Mouse (Mus musculus) c-Kit-positive CD71-negative TER-119-negative erythroid progenitor cells, embryonic 14.5 days (primary cell): Measurements from ENCODE around the gene Lgals2.
"Not testable (repeated sequence)": the region's sequence is repeated elsewhere in the genome, so short reads cannot be mapped to it uniquely, and the experiment has no call there.

ENCODE experiments used
- DNase-seq: peaks from one replicate; pipeline ENCODE4 v3.0.0-alpha.2; 2013; ENCODE audit warnings: low read depth

Lgals2 gene

DNA sequence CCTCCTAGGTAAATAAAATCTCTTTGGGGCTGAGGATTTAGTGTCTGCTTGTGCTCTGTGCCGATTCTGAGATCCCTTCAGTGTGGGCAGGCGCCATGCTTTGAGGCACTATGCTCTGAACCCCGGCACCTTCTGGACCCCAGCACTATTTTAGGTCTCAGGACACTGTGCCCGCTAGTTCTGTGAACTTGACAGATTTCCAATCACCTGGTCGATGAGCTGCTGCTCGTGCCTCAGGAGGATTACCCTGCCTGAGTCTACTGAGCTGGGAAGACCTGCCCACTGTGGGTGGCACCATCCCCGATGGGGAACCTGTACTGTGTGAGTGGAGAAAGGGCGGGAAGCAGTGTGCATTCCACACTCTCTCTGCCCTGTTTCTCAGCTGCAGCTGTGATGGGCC lies 19.7 kb upstream of the Lgals2 start:
- no peak for DNase-seq

DNA sequence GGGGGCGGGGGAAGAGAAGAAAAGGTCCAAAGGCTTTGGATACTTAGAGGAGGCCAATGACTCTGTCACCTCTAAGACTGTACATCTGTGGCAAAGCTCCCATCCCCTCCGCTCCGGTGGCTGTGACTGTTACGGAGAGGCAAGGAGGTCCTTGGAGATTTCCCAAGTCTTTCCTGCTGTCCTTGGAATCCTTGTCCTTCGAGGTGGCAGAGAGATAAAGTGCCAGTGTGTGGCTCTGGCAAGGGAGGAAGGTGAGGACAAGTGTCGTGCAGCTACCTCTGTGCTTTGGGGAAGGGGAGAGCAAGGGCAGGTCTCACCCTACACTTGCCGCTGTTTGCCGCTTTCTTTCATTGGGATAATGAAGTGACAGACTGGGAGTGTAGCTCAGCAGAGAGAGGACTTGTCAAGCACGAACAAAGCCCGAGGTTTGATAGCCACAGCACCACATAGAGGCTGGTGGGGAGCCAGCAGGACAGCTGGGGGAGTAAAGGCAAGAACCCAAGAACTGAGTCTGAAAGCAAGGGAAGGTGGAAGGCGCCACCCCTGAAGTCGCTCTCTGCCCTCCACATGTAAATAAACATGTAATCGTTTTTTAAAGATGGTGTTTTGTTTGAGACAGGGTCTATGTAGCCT lies 18.6 kb upstream of the Lgals2 start:
- no peak for DNase-seq

DNA sequence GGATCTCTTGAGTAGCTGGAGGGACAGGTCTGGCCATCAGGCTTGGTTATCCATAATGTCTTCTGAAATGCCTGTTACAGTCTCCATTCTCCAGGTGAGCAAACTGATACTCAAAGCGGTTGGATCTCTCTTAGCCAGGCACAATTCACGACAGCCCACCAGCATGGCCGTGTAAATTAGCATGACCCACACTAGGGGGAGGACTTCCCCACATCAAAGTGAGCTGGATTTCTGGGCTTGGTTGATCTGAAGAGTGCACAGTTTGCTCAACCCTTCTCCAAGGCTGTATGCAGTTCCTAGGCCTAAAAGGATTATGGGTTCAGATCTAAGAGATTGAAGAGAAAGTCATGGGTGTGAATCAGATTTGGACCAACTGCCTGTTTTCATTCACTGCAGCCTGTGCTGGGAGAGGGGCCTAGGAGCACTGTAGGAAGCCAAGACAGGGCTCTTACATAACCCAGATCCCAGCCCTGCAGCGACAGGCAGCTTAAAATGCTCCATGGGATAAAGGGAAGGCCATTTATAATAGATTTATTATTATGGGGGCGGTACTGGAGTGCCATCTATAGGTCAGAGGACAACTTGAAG lies 16.8 kb upstream of the Lgals2 start:
- no peak for DNase-seq

DNA sequence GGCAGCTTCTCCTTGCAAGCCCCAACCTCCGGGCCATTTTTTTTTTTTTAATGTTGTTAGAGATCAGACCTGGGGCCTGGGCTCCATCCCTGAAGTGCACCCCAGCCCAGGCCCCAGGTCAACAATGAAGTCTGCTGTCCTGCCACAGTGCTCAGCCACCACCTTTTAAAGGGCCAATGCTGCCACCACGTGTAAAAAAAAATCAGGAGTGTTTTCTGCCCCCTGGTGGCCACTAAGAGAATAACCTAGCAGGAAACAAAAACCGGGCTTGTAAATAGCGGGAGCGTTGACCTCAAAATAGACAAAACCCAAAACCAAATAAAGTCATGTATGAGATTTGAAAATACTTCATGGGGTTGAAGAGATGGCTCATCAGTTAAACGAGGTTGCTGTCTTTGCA lies 14.4 kb upstream of the Lgals2 start:
- DNase-seq: peak; percentile 53

DNA sequence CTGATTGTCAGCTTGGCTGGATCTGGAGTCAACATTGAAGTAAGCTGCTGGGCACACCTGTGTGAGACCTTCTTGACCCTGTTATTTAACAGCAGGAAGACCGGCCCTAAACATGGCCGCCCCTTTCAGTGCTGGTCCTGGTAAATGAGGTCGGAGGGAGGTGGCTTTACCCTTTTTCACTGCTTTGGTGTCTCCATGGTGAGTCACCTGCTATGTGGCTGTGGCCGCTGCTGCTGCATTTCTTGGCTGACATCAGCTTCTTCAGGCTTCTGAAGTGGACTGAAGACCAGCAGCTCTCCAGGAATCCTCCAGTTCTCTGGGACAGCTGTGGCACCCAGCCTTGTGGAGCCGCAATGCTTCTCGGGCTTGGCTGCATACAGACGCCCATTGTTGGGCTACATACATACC lies 13.5 kb upstream of the Lgals2 start:
- DNase-seq: no peak

DNA sequence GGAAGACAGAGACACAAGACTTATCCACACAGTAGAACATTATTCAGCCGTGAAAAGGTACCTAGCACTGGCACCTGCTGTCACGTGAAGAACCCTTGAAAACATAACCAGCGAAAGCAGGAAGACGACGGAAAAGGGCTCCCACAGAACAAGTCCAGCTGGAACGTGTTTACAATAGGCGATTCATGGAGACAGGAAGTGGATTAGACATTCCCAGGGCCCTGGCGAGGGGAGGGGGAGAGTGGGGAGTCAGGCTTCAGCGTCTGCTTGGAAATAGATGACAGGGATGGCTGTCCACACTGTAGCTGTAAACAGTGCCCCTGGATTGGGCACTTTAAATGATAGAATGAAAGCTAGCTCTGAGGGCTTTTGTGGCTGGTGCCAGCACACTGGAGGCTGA lies 13.1 kb upstream of the Lgals2 start:
- DNase-seq: no peak

DNA sequence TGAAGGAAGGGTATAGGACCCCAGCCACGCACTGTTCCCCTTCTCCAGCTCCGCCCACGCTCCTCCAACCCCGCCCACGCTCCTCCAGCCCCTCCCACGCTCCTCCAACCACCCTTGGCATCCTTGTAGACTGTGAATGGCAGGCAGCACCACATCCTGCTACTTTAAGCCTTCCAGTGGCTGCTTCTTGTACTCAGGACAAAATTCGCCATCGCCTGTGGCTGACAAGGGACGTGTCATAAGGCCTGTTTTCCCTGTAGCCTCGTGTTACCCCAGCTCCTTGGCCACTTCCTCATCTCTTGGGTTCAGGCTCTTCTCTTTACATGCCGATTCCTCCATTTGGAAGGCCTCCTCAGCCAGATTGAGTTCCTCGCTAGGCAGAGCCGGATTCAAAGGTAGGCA lies 8.5 kb upstream of the Lgals2 start:
- DNase-seq: no peak

DNA sequence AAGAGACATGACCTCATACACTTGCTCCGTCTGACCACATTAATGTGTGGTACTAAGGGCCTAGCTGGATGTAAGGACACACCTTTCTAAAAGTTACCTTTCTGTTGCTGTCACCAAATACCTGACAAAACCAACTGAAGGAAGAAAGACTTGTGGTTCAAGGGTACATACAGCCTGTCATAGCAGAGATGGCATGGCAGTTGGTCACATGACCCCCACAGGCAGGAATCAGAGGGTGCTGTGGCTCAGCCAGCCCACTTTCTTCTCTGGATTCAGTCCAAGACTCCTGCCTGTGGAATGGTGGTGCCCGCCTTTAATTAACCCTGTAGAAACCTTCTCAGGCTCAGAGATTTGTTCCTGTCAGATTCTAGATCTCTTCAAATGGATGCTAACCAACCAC lies 7.8 kb upstream of the Lgals2 start:
- DNase-seq: no peak

DNA sequence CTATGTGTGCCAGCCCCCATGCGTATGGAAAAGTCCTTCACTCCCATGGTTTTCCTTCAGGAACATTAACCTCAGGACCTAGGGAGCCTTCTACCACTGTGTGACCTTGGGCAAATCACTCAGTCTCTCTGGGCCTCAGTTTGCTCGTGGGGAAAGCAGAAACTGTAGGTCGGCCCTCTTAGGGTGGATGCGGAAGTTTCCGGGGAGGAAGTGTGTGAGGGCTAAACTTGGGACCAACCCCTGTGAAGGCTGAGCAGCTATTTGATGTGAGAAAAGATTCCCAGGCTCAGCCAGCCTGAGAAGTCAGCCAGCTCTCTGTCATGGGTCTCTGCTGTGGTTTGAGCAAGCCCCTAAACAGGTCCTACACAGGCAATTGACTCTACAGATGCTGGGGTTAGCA lies 7.0 kb upstream of the Lgals2 start:
- no peak for DNase-seq

DNA sequence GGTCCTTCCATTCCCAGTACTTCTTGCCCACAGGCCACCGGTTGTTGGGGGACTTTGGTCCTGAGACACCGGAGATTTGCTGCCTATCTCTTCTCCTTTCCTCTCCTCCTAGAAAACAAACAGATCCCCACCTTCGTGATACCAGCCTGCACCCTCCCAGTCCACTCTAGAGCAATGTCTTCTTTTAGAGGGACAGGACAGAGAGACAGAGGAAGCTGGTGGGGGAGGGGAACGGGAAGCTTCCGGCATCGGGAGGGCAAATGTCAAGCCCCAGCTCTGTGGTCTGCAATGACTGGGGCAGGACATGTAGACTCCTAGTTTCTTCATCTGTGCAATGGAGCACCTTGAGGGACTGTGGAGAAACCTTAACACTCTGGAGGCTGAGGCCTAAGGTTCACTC lies 4.4 kb upstream of the Lgals2 start:
- no peak for DNase-seq

DNA sequence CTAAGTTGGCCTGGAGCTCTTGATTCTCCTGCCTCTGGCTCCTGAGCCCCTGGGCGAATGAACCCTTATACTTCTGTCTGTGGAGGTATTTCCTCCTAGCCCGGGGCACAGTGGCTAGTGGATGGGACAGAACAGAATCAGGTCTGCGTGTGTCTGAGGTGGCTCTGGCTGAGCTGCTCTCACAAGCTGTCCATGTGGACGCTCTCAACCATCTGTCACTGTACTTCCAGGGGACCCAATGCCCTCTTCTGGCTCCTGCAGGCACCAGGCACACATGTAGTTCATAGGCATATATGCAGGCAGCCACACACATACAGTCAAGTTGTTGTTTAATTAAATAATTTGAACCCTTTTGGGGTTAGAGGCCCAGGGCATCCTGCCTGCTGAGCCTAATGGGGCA lies 4.0 kb upstream of the Lgals2 start:
- DNase-seq: no peak

DNA sequence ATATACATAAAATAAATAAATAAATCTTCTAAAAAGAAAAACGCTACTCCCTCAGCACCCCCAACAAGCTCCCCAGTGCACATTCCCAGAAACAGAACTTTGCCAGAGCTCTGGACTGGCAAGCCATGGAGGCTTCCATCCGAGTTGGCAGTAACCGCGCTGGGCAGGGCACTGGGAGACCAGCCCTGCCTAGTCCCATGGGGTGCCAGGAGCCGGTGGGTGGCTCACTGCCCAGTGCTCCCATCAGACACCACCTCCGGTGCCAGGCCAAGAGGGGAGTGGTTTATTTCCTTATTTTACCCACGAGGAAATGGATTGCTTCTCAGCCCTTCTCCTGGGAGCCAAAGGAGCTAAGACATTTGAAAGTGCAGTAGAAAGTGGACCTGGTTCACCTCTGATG lies 1.7 kb upstream of the Lgals2 start:
- DNase-seq: no peak

DNA sequence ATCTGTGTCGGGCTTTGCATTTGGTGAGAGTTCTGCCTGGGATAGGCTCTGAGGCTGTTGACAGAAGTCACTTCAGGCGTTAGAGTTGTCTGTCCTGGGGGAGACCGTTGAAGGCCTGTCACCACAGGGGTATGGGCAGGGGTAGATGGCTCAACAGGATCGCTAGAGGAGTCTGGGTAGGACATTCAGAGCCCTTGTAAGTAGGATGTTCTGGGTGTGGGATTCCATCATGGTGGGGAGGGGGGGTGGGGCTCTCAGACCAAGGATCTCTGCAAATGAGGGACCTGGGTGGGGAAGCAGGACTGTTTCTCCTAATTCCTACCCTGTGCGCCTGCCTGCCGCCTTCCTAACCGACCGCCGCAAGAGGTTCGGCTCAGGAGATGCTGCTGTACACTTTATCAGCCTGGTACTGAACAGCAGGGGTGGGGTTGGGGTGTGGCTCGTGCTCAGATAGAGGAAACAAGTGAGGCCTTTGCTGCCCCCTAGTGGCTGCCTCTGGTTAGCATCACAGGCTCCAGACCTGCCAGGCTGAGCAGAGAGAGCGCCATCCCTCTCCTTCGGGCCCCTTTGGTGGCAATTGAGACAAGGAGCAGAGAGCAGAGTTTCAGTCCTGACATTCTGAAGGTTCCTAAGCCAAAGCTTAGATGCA lies 3.7 kb downstream of the Lgals2 start:
- peak; percentile 93 for DNase-seq

DNA sequence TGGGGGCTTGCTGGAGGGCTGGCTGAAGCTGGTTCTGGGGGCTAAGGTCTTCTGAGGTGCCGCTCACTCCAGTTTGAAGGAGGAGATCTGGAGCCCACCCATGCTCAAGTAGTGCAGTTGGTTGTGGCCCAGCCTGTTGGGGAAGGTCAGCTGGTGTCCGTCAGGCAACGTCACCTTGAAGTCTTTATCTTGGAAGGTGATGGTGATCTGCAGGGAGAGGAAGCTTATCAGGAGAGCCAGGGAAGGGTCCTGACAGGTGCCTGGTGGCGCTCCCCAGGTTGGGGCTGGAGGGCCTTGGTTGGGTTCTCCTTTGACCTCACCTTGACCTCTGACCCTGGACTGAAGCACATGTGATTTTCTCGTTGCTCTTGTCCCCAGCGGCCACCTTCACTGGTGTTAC lies 4.4 kb downstream of the Lgals2 start:
- DNase-seq: no peak

DNA sequence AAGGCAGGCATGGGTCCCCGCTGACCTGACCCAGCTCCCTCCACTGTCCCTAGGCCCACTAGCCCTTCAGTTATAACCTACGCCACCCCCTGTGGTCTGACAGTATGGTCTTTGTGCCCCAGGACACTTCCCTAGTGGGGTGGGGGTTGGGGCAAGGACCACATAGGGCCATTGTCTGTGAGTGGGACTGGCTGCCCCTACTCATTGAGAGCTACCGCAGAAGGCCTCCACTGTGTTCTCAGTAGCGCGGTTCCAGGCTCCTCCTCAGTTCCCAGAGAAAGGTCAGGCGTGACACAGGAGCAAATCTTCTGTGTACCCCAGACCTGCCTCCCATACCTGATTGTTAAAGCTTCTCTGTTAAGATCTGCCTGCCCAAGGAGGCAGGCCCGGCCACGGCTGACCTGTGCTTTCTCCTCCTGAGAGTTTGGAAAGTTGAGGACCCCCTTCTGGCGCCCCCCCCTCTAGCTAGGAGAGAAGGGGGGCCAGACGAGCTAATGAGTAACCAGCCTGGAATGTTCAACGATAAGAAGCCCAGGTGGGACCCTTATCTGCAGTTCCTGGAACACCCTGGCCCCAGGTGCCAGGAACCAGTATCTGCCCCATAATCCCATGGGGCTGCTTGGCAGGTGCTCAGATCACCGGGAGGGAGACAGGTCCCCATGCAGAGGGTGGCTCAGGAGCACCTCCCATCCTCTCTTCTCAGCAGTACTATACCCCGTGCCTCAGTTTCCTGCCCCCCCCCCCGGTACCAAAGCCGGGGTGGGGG lies 5.1 kb downstream of the Lgals2 start:
- DNase-seq: no peak

DNA sequence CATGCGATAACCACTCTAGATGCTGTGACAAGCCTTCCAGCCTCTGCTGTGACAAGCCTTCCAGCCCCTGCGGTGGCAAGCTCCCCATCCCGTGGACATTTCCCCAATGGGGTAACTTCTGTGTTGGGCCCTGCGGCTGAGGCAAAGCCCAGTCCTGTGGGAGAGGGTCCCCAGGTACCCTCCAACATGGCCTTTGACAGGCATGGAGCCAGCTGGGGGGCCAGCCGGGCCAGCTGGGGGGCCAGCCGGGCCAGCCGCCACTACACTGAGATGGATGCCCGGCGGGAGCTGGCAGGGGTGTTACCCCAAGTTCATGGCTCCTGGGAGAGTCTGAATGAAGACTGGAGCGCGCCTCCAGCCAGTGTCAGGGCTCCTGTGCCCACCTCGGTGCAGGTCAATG lies 5.8 kb downstream of the Lgals2 start:
- DNase-seq: no peak

DNA sequence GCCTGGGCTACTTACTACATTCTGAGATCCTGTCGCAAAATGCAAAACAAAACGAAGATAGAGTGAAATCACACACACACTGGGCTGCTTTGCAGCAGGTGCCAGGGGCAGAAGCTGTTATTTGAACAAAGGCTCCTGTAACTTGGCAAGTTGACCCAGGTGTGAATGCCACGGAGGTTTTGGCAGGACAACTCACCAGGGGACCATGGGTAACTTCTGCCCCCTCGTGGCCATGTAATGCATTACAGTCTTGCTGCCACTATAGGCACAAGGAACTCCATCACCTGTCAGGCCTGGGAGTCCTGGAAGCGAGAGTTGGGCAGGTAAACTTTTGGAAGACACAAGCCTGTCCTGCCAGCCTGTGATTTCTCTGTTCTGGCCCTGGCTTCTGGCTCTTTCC lies 6.9 kb downstream of the Lgals2 start:
- DNase-seq: peak; percentile 73

DNA sequence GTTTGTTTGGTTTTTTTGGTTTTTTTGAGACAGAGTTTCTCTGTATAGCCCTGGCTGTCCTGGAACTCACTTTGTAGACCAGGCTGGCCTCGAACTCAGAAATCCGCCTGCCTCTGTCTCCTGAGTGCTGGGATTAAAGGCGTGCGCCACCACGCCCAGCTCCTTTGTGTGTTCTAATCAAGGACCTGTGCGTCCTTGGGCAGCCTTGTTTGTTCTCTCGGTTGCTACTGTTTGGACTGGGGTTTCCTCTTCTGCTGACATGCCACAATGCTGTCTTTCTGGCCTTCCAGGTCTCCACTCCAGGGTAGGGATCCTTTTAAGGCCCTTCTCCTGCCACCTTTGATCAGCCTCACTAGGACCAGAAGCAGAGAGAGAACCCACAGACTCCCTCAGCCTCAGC lies 8.5 kb downstream of the Lgals2 start:
- not testable (repeated sequence) for DNase-seq

DNA sequence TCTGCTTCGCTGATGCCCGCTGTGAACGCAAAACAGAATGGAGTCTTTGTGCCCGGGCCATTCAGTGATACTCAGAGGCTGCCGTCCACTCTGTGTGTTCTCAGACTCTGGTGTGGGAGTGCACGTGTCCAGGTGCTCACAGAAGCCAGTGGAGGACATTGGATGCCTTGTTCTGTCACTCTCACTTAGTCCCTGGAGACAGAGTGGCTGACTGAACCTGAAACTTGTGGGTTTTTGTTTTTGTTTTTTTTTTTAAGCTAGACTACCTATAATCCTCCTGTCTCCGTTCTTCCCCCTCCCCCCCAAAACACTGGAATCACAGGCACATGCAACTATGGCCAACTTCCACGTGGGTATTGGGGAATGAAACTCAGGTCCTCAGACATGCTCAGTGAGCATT lies 9.0 kb downstream of the Lgals2 start:
- no peak for DNase-seq

DNA sequence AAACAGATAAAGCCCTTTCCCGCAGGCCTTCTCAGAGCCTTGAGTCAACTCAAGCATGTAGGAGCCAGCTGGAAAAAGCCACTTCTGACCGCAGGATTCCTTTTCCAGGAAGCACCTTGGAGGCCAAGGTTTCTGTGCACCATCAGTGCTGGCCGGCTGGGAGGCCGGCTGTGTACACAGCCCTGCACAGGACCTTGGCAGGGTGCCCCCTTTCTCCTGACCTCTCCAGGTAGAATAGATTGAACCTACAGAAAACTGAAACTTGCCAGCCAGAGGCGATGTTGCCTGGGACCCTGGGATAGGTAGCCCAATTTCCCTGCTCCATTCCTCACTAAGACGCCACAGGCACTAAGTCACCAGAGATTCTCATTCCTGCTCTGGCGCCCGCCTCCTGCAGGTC lies 9.5 kb downstream of the Lgals2 start:
- DNase-seq: no peak

DNA sequence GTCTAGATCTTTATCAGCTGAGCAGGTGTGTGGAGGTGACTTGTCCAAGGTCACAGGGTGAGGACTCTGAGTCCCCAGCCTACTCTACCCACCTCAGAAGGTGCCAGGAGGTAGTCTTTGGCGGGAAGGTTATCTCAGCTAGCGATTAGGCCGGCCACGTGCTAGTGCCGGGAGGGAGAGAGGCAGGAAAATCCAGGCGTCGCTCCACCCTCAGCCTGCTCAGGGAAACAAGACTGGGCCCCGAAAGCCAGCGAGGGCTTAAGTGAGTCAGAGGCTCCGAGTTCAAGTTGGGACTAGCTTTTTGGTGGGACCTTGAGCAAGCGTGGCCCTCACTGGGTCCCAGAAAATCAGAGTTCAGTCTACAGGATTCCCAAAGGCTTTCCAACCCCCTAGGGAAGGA lies 10.0 kb downstream of the Lgals2 start:
- DNase-seq: no peak

DNA sequence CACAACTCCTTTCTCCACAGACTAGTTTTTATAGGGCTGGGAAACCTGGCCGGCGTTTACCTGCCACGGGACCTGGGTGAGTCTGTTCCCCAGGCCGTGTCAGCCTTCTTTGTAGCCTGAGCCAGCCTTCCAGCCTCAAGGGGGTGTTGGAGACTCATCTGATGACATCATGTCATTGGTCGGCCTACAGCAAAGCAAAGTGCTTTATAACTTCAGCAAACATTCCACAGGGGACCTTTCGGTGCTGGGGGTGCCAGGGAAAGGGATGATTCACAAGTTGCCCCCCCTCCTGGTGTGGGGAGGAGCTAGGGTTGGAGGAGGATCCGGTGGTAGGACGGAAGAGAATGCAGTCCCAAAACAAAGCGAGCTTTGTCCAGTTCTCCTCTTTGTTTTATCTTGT lies 10.5 kb downstream of the Lgals2 start:
- DNase-seq: no peak
